In genomic region chr12:103367620-103368325, GRCm38 (mm10) we compare ENCODE assay signal across 8 mouse cellular contexts. TPM values are rescaled to one million over a fixed set of nuclear protein-coding genes. Genes with fewer than 3 reads are reported as not detected.
A peak's percentile ranks its signal among the peaks of the same experiment; 100 is the strongest.
DNase-seq lines count a peak whose midpoint lies in the region; ATAC-seq and TF ChIP-seq lines count a peak whose summit lies in the region.

No protein-coding gene starts in this region.

- ATAC-seq in intestine, embryonic 16.5 days: peak; percentile 66
- ATAC-seq in limb, embryonic 14.5 days (ENCODE audit: low FRiP score, low read depth): peak; percentile 78
- peak; percentile 80 for ATAC-seq in midbrain, embryonic 15.5 days (replicated peaks)
- ATAC-seq in stomach, embryonic 14.5 days (ENCODE audit: insufficient number of reproducible peaks, insufficient read depth, low FRiP score, low read depth): peak; percentile 49; the same call in 1 of the 2 replicates

- H3K27ac ChIP-seq in intestine, embryonic 16.5 days (ENCODE audit: low read length): no peak overlapping the region
- H3K27ac ChIP-seq in limb, embryonic 14.5 days (replicated peaks; ENCODE audit: low read depth, low read length): no peak overlapping the region
- no peak overlapping the region for H3K27ac ChIP-seq in midbrain, embryonic 15.5 days
- no peak overlapping the region for H3K27ac ChIP-seq in stomach, embryonic 14.5 days (ENCODE audit: low read length)

- H3K9me3 ChIP-seq in intestine, embryonic 16.5 days (ENCODE audit: control insufficient read depth, low read length): no peaks in the 10 kb centered on the region
- H3K9me3 ChIP-seq in limb, embryonic 14.5 days (ENCODE audit: control insufficient read depth, low read length): no peaks in the 10 kb centered on the region
- H3K9me3 ChIP-seq in midbrain, embryonic 15.5 days: no peaks in the 10 kb centered on the region
- no peaks in the 10 kb centered on the region for H3K9me3 ChIP-seq in stomach, embryonic 14.5 days (ENCODE audit: control insufficient read depth, low read depth, low read length)

- no peaks in the 10 kb centered on the region for H3K4me1 ChIP-seq in intestine, embryonic 16.5 days (ENCODE audit: control insufficient read depth, insufficient read depth, low read length)
- no peaks in the 10 kb centered on the region for H3K4me1 ChIP-seq in limb, embryonic 14.5 days (ENCODE audit: control insufficient read depth, insufficient read depth, low read length)
- peaks cover 4% of the 10 kb centered on the region; the same call in 1 of the 2 replicates for H3K4me1 ChIP-seq in midbrain, embryonic 15.5 days
- no peaks in the 10 kb centered on the region for H3K4me1 ChIP-seq in stomach, embryonic 14.5 days (ENCODE audit: control insufficient read depth, insufficient read depth, low read length)

- 0 out of 2 replicates have a peak, but pooled peaks cover 2% of the 10 kb centered on the region for H3K27me3 ChIP-seq in intestine, embryonic 16.5 days (replicated peaks; ENCODE audit: control insufficient read depth, insufficient read depth, low read length)
- no peaks in the 10 kb centered on the region for H3K27me3 ChIP-seq in limb, embryonic 14.5 days (ENCODE audit: control insufficient read depth, insufficient read depth, low read length)
- 0 out of 2 replicates have a peak, but pooled peaks cover 2% of the 10 kb centered on the region for H3K27me3 ChIP-seq in midbrain, embryonic 15.5 days (replicated peaks)
- H3K27me3 ChIP-seq in stomach, embryonic 14.5 days (ENCODE audit: control insufficient read depth, insufficient read depth, low read length): no peaks in the 10 kb centered on the region

- DNase-seq in ovary, postnatal 10 days (ENCODE audit: low spot score): peak; percentile 41
- DNase-seq in ovary, adult 18-20 months (ENCODE audit: low spot score): no peak
- peak; percentile 87 for DNase-seq in embryo, embryonic 9.5 days (ENCODE audit: extremely low spot score)
- DNase-seq in heart, adult 11 months: peak; percentile 97
- peak; percentile 69 for DNase-seq in limb, embryonic 14.5 days (ENCODE audit: low spot score)

- no peak overlapping the region for H3K4me3 ChIP-seq in intestine, embryonic 16.5 days (ENCODE audit: low read length)
- H3K4me3 ChIP-seq in limb, embryonic 14.5 days (replicated peaks; ENCODE audit: low read length): no peak overlapping the region
- H3K4me3 ChIP-seq in midbrain, embryonic 15.5 days: no peak overlapping the region
- H3K4me3 ChIP-seq in stomach, embryonic 14.5 days (ENCODE audit: low read depth, low read length): no peak overlapping the region

- no peak for TF ChIP-seq POLR2A in limb, embryonic 14.5 days (IDR thresholded peaks at IDR 0.05; ENCODE audit: borderline replicate concordance, extremely low read depth, insufficient read depth, insufficient read length)

- no peaks in the 10 kb centered on the region for H3K36me3 ChIP-seq in intestine, embryonic 16.5 days (ENCODE audit: control insufficient read depth, insufficient read depth, low read length)
- H3K36me3 ChIP-seq in limb, embryonic 14.5 days (ENCODE audit: control insufficient read depth, insufficient read depth, low read length): no peaks in the 10 kb centered on the region
- no peaks in the 10 kb centered on the region for H3K36me3 ChIP-seq in midbrain, embryonic 15.5 days (replicated peaks)
- no peaks in the 10 kb centered on the region for H3K36me3 ChIP-seq in stomach, embryonic 14.5 days (ENCODE audit: control insufficient read depth, insufficient read depth, low read length)

- WGBS in intestine, embryonic 16.5 days: 16% methylated on average over 18 of the region's 18 CpGs
- WGBS in limb, embryonic 14.5 days: 11% methylated on average over 18 of the region's 18 CpGs
- WGBS in midbrain, embryonic 15.5 days: 20% methylated on average over 18 of the region's 18 CpGs
- 17% methylated on average over 18 of the region's 18 CpGs for WGBS in stomach, embryonic 14.5 days

- peak overlapping the region; percentile 27; the same call in 1 of the 2 replicates for H3K9ac ChIP-seq in intestine, embryonic 16.5 days (ENCODE audit: low read depth, low read length)
- 0 out of 2 replicates have a peak overlapping the region, but pooled peaks have one; percentile 12 for H3K9ac ChIP-seq in limb, embryonic 14.5 days (ENCODE audit: low read depth, low read length, severe bottlenecking)
- H3K9ac ChIP-seq in midbrain, embryonic 15.5 days: no peak overlapping the region
- no peak overlapping the region for H3K9ac ChIP-seq in stomach, embryonic 14.5 days (replicated peaks; ENCODE audit: low read depth, low read length)

- H3K4me2 ChIP-seq in intestine, embryonic 16.5 days (ENCODE audit: low read depth, low read length): peak overlapping the region; percentile 34; the same call in 1 of the 2 replicates
- no peak overlapping the region for H3K4me2 ChIP-seq in limb, embryonic 14.5 days (replicated peaks; ENCODE audit: low read depth, low read length, severe bottlenecking)
- peak overlapping the region; percentile 30 for H3K4me2 ChIP-seq in midbrain, embryonic 15.5 days
- H3K4me2 ChIP-seq in stomach, embryonic 14.5 days (replicated peaks; ENCODE audit: low read depth, low read length): no peak overlapping the region; the same call in 1 of the 2 replicates

RNA-seq across cellular contexts. Expression of gene Asb2, which starts 12.0 kb away (rescaled TPM):
- polyA plus RNA-seq in intestine, embryonic 16.5 days (2015; fragmentation: Nextera tagmentation; extraction: Ambion mirVana): 22.5 and 23.6 TPM in 2 replicates
- 13.8 and 18.2 TPM in 2 replicates for polyA plus RNA-seq in limb, embryonic 14.5 days (2012; rRNA removed)
- 7.4 and 11.7 TPM in 2 replicates for polyA plus RNA-seq in limb, embryonic 14.5 days (2014; fragmentation: Nextera tagmentation; extraction: Ambion mirVana)
- polyA plus RNA-seq in midbrain, embryonic 15.5 days (2015; fragmentation: Nextera tagmentation; extraction: Ambion mirVana): 0.81 and 1.1 TPM in 2 replicates
- 22.0 and 22.3 TPM in 2 replicates for polyA plus RNA-seq in stomach, embryonic 14.5 days (2014; fragmentation: Nextera tagmentation; extraction: Ambion mirVana)

RNA-seq across cellular contexts. Expression of gene Otub2, which starts 20.7 kb away (rescaled TPM):
- polyA plus RNA-seq in intestine, embryonic 16.5 days (2015; fragmentation: Nextera tagmentation; extraction: Ambion mirVana): 5.5 and 5.6 TPM in 2 replicates
- polyA plus RNA-seq in limb, embryonic 14.5 days (2012; rRNA removed): 9.5 and 10.5 TPM in 2 replicates
- polyA plus RNA-seq in limb, embryonic 14.5 days (2014; fragmentation: Nextera tagmentation; extraction: Ambion mirVana): 13.2 and 14.0 TPM in 2 replicates
- polyA plus RNA-seq in midbrain, embryonic 15.5 days (2015; fragmentation: Nextera tagmentation; extraction: Ambion mirVana): 23.9 and 28.4 TPM in 2 replicates
- polyA plus RNA-seq in stomach, embryonic 14.5 days (2014; fragmentation: Nextera tagmentation; extraction: Ambion mirVana): 6.5 and 7.2 TPM in 2 replicates

RNA-seq across cellular contexts. Expression of gene 9330161L09Rik, which starts 39.8 kb away (rescaled TPM):
- polyA plus RNA-seq in intestine, embryonic 16.5 days (2015; fragmentation: Nextera tagmentation; extraction: Ambion mirVana): 0.13 TPM in 1 of 2 replicates, not detected in the other
- 0.47 and 1.0 TPM in 2 replicates for polyA plus RNA-seq in limb, embryonic 14.5 days (2012; rRNA removed)
- 0.32 and 0.68 TPM in 2 replicates for polyA plus RNA-seq in limb, embryonic 14.5 days (2014; fragmentation: Nextera tagmentation; extraction: Ambion mirVana)
- polyA plus RNA-seq in midbrain, embryonic 15.5 days (2015; fragmentation: Nextera tagmentation; extraction: Ambion mirVana): 1.8 and 2.0 TPM in 2 replicates
- 0.25 and 0.87 TPM in 2 replicates for polyA plus RNA-seq in stomach, embryonic 14.5 days (2014; fragmentation: Nextera tagmentation; extraction: Ambion mirVana)

RNA-seq across cellular contexts. Expression of gene Fam181a, which starts 57.0 kb away (rescaled TPM):
- polyA plus RNA-seq in intestine, embryonic 16.5 days (2015; fragmentation: Nextera tagmentation; extraction: Ambion mirVana): not detected in 2 replicates
- 0.16 and 0.31 TPM in 2 replicates for polyA plus RNA-seq in limb, embryonic 14.5 days (2012; rRNA removed)
- 0.14 TPM in 1 of 2 replicates, not detected in the other for polyA plus RNA-seq in limb, embryonic 14.5 days (2014; fragmentation: Nextera tagmentation; extraction: Ambion mirVana)
- 7.7 and 11.2 TPM in 2 replicates for polyA plus RNA-seq in midbrain, embryonic 15.5 days (2015; fragmentation: Nextera tagmentation; extraction: Ambion mirVana)
- polyA plus RNA-seq in stomach, embryonic 14.5 days (2014; fragmentation: Nextera tagmentation; extraction: Ambion mirVana): not detected in 2 replicates

RNA-seq across cellular contexts. Expression of gene Ddx24, which starts 57.9 kb away (rescaled TPM):
- polyA plus RNA-seq in intestine, embryonic 16.5 days (2015; fragmentation: Nextera tagmentation; extraction: Ambion mirVana): 68.2 and 85.0 TPM in 2 replicates
- polyA plus RNA-seq in limb, embryonic 14.5 days (2012; rRNA removed): 44.1 and 53.2 TPM in 2 replicates
- 81.5 and 91.3 TPM in 2 replicates for polyA plus RNA-seq in limb, embryonic 14.5 days (2014; fragmentation: Nextera tagmentation; extraction: Ambion mirVana)
- 138 and 139 TPM in 2 replicates for polyA plus RNA-seq in midbrain, embryonic 15.5 days (2015; fragmentation: Nextera tagmentation; extraction: Ambion mirVana)
- 89.4 and 91.4 TPM in 2 replicates for polyA plus RNA-seq in stomach, embryonic 14.5 days (2014; fragmentation: Nextera tagmentation; extraction: Ambion mirVana)

Comparison
In these comparisons a context has a peak if more than half of its experiments do, and no peak if none do; other contexts are left out.
1. H3K4me2 ChIP-seq: peak in intestine, embryonic 16.5 days (single experiment) and midbrain, embryonic 15.5 days (single experiment); none in limb, embryonic 14.5 days (single experiment) and stomach, embryonic 14.5 days (single experiment).
2. H3K9ac ChIP-seq: peak in intestine, embryonic 16.5 days (single experiment) and limb, embryonic 14.5 days (single experiment); none in midbrain, embryonic 15.5 days (single experiment) and stomach, embryonic 14.5 days (single experiment).
3. Peak in every context shown above with its lines, with median percentiles within 50 percentile points of each other: ATAC-seq.